Mouse (Mus musculus): ENCODE measurements at regions not wholly inside any gene's neighbourhood (a gene's known extent, or its start where the extent isn't known, plus 50 kb on each side); places are given as distances from the start of the nearest gene placed in this dataset.
A peak's percentile ranks its signal among the peaks of the same experiment; 100 is the strongest.

DNA sequence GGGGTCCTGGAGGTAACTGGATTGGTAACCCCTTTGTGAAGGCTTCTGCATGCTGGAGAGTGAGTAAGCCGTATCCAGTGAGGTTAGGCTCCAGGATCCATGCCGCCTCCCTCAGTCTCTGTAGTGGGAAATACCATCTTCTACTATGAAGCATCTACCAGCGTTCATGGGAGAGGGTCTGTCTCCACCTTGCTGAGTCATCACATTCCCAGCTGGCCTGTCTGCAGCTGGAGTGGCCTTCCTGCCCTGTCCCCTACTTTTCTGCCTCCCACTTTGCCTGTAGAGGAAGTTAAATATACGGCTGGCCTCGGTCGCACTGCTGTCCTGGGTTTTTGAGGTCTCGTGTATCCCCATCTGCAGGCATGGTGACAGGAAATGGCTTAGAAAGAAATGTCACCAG lies 78.0 kb upstream of the Sec14l1 start:
- TF ChIP-seq GATA1 (IDR thresholded peaks at IDR 0.05; ENCODE audit: borderline replicate concordance, low read length) (no peak), FLI1 (IDR thresholded peaks at IDR 0.05; ENCODE audit: low read length) (no peak)
- no peaks in the 10 kb centered on the region for H3K36me3 ChIP-seq (replicated peaks; ENCODE audit: low read length)
- H3K9me3 ChIP-seq, result peaks cover 30% of the 10 kb centered on the region
- H3K4me3 ChIP-seq (replicated peaks), result peak overlapping the region; percentile 64
- peaks cover 57% of the 10 kb centered on the region for H3K27me3 ChIP-seq (replicated peaks)
- H3K4me1 ChIP-seq, result peaks cover 20% of the 10 kb centered on the region

DNA sequence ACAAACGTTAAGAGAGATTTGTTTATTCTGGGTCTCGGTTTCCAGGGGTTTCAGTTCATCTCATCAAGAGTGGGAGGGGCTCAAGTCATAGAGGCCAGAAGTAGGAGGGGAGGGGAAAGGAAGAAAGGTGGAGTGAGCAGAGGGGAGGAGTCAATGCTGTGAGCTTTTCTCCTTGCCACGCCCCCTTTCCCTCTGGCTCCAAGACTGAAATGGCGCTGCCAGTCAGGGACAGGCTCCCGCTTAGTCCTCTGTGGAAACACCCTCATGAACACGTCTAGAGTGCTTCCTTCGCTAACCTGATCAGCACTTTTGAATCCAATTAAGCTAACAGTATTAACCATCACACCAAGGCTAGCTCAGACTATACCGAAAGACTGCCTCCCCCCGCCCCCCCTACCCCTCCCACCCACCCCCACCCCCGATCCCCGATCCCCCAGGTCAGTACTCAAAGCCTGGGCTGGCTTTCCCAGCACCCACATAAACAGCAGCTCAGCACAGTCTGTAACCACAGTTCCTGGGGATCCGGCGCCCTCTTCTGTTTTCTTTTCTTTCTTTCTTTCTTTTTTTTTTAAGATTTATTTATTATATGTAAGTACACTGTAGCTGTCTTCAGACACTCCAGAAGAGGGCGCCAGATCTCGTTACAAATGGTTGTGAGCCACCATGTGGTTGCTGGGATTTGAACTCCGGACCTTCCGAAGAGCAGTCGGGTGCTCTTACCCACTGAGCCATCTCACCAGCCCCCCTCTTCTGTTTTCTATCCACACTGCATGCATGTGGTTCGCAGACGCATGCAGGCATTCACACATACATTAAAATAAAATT lies 76.5 kb upstream of the Sec14l1 start:
- peaks cover 20% of the 10 kb centered on the region for H3K4me1 ChIP-seq
- H3K36me3 ChIP-seq (replicated peaks; ENCODE audit: low read length), result no peaks in the 10 kb centered on the region
- no peak overlapping the region for H3K4me3 ChIP-seq (replicated peaks)
- peaks cover 65% of the 10 kb centered on the region for H3K27me3 ChIP-seq (replicated peaks)
- H3K9me3 ChIP-seq, result peaks cover 17% of the 10 kb centered on the region
- no peak for TF ChIP-seq GATA1 (IDR thresholded peaks at IDR 0.05; ENCODE audit: borderline replicate concordance, low read length)
- no peak for TF ChIP-seq FLI1 (IDR thresholded peaks at IDR 0.05; ENCODE audit: low read length)

DNA sequence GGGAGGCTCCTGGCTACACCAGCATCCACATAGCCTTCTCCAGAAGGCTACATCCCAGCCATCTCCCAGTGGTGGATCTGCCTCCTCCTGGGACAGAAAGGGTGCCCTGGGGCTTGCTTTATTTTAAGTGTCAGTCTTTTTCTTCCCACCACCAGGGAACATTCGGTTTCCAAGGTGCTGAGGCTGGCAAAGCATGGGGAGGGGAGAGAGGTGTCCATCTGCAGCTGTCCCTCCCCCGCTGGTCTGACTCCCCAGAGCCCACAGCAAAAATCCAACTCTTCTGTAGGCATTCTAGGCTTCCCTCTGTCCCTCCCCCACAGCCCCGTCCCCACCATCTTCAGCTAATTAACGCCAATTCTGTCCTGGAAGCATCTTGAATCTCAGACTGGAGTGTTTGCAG lies 74.1 kb upstream of the Sec14l1 start:
- H3K27me3 ChIP-seq (replicated peaks), result peaks cover 73% of the 10 kb centered on the region
- H3K9me3 ChIP-seq, result peaks cover 10% of the 10 kb centered on the region
- no peak overlapping the region for H3K4me3 ChIP-seq (replicated peaks)
- TF ChIP-seq GATA1 (IDR thresholded peaks at IDR 0.05; ENCODE audit: borderline replicate concordance, low read length) (no peak), FLI1 (IDR thresholded peaks at IDR 0.05; ENCODE audit: low read length) (no peak)
- no peaks in the 10 kb centered on the region for H3K36me3 ChIP-seq (replicated peaks; ENCODE audit: low read length)
- H3K4me1 ChIP-seq, result peaks cover 20% of the 10 kb centered on the region

DNA sequence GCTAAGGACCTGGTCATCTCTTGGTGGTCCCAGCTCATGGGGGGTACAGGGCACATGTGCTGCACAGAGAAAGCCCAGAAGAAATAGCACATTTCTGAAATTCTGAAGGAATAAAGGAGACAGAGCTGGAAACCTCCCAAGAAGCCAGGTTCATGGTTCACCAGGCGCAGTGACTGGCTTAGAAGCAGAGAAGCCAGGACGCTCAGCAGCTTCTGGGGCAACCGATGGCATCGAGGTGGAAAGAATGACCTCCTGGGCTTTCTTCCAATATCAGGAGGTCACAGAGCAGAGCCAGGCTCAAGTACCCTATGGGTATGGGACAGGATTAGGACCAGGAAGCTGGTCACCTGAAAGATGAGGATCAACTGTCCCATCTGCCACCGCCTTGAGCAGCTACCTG lies 72.6 kb upstream of the Sec14l1 start:
- H3K27me3 ChIP-seq (replicated peaks), result peaks cover 70% of the 10 kb centered on the region
- TF ChIP-seq GATA1 (IDR thresholded peaks at IDR 0.05; ENCODE audit: borderline replicate concordance, low read length) (no peak), FLI1 (IDR thresholded peaks at IDR 0.05; ENCODE audit: low read length) (no peak)
- no peak overlapping the region for H3K4me3 ChIP-seq (replicated peaks)
- H3K36me3 ChIP-seq (replicated peaks; ENCODE audit: low read length), result no peaks in the 10 kb centered on the region
- peaks cover 10% of the 10 kb centered on the region for H3K9me3 ChIP-seq
- H3K4me1 ChIP-seq, result peaks cover 11% of the 10 kb centered on the region

DNA sequence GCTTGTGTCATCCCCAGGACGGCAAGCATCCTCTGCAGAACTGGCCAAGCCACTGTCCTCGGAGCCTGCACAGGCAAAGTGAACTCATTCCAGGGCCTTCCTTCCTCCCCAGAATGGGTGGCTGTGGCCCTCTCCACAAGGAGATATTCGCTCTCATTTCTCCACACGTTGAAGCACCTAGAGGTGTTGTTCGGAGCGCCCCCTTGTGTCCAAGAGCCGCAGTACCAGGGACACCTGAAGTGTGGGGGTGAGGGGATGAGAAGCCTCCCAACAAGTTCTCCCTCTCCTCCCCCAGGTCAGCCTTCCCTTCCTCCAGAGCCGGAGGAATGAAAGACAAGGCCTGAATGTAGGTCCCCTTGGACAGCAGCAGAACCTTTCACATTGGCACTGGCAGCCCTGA lies 71.4 kb upstream of the Sec14l1 start:
- Histone ChIP-seq H3K9me3 (peaks cover 7% of the 10 kb centered on the region), H3K27me3 (replicated peaks) (peaks cover 63% of the 10 kb centered on the region), H3K4me1 (no peaks in the 10 kb centered on the region), H3K36me3 (replicated peaks; ENCODE audit: low read length) (no peaks in the 10 kb centered on the region), H3K4me3 (replicated peaks) (no peak overlapping the region)
- TF ChIP-seq GATA1 (IDR thresholded peaks at IDR 0.05; ENCODE audit: borderline replicate concordance, low read length) (no peak), FLI1 (IDR thresholded peaks at IDR 0.05; ENCODE audit: low read length) (no peak)

DNA sequence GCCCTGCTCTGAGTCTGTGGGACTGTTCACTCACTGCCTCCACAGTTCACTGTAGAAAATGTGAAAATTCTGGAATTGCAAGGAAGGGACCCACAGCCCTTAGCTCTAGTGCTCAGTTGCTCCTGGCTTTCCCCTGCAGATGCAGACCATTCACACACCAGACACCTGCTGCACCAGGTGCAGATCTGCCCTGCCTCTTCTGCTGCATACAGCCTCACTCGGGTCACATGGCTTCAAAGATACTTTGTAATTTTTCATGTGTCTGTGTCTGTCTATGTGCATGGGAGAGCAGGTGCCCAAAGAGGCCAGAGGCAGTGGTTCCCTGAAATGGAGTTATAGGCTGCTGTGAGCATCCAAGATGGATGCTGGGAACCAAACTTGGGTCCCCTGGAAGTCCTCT lies 70.2 kb upstream of the Sec14l1 start:
- Histone ChIP-seq H3K9me3 (peaks cover 15% of the 10 kb centered on the region), H3K36me3 (replicated peaks; ENCODE audit: low read length) (no peaks in the 10 kb centered on the region)

DNA sequence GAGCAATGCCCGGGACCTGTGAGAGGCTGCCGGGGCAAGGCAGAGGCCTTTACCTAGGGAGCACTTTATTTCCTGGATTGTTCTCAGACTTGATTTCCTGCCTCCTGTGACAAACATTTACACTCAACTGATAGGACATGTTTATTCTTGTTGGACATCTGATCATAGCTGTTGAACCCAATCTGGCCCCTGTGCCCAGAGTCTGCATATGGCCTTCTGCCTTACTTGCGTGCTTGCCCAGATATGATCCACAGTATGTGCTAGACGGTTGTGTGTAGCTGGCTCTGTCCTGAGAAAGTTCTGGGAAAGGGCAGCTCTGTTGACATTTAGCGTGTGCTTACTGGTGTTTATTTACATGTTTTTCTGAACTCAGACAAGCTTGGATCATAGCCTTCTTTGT lies 68.3 kb upstream of the Sec14l1 start:
- H3K27me3 ChIP-seq (replicated peaks), result peaks cover 49% of the 10 kb centered on the region
- TF ChIP-seq FLI1 (IDR thresholded peaks at IDR 0.05; ENCODE audit: low read length) (no peak), GATA1 (IDR thresholded peaks at IDR 0.05; ENCODE audit: borderline replicate concordance, low read length) (no peak)
- H3K9me3 ChIP-seq, result peaks cover 31% of the 10 kb centered on the region
- no peaks in the 10 kb centered on the region for H3K4me1 ChIP-seq
- H3K4me3 ChIP-seq (replicated peaks), result no peak overlapping the region
- no peaks in the 10 kb centered on the region for H3K36me3 ChIP-seq (replicated peaks; ENCODE audit: low read length)

More for the DNA sequence above, 70.2 kb upstream of the Sec14l1 start:
- Histone ChIP-seq H3K27me3 (replicated peaks) (peaks cover 57% of the 10 kb centered on the region), H3K4me1 (no peaks in the 10 kb centered on the region), H3K4me3 (replicated peaks) (no peak overlapping the region)
- TF ChIP-seq GATA1 (IDR thresholded peaks at IDR 0.05; ENCODE audit: borderline replicate concordance, low read length) (no peak), FLI1 (IDR thresholded peaks at IDR 0.05; ENCODE audit: low read length) (no peak)

DNA sequence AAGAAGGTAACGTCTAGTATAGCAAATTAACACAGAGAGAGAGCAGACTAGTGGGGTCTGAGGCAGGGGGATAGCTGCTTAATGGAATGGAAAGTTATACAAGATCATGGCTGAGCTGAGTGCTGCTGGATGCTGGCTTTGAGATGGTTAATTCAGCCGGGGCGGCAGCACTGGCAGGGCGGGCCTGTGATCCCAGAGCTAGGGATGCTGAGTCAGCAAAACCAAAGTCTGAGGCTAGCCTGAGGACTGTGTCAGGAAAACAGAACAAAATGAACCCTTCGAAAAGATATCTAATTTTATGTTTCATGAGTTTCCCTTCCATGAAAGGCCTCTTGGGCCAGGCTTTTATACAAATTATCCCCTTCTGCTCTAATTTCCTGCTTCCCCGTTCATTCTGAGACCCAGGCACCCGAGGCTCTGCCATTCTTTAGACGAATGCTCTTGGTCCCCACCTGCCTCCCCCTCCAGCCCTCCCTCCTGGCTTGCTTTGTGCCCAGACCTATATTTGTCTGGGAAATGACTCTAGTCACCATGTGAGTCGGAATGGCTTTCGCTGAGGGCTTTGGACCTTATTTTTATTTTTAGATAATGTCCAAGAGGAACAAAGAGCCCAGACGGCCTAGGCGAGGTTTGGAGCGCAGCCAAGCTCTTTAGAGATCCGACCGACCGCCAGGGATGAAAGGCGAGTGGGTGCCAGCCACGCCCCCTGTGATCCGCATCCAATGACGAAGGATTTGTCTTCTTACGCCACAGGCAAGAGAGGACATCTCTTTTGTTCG lies 67.6 kb upstream of the Sec14l1 start:
- Histone ChIP-seq H3K4me1 (no peaks in the 10 kb centered on the region), H3K36me3 (replicated peaks; ENCODE audit: low read length) (no peaks in the 10 kb centered on the region), H3K4me3 (replicated peaks) (no peak overlapping the region), H3K27me3 (replicated peaks) (peaks cover 45% of the 10 kb centered on the region), H3K9me3 (peaks cover 35% of the 10 kb centered on the region)
- TF ChIP-seq FLI1 (IDR thresholded peaks at IDR 0.05; ENCODE audit: low read length) (no peak), GATA1 (IDR thresholded peaks at IDR 0.05; ENCODE audit: borderline replicate concordance, low read length) (no peak)

DNA sequence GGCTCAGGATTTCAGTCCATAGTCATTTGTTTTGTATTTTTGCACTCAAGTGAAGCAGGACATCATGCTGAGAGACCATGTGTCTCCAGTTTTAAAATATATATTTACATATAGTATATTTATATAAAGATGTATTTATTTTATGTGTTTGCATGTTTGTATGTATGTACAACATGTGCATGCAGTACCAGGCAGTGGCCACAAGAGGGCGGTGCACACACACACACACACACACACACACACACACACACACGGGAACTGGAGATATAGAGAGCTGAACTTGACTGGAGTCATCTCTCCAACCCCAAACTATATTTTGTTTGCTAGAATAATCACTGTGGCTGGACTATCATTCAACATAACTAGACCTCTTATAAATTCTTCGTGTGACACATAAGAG lies 66.1 kb upstream of the Sec14l1 start:
- Histone ChIP-seq H3K27me3 (replicated peaks) (peaks cover 29% of the 10 kb centered on the region), H3K36me3 (replicated peaks; ENCODE audit: low read length) (no peaks in the 10 kb centered on the region), H3K4me3 (replicated peaks) (no peak overlapping the region), H3K9me3 (peaks cover 35% of the 10 kb centered on the region), H3K4me1 (no peaks in the 10 kb centered on the region)
- TF ChIP-seq GATA1 (IDR thresholded peaks at IDR 0.05; ENCODE audit: borderline replicate concordance, low read length) (no peak), FLI1 (IDR thresholded peaks at IDR 0.05; ENCODE audit: low read length) (no peak)

DNA sequence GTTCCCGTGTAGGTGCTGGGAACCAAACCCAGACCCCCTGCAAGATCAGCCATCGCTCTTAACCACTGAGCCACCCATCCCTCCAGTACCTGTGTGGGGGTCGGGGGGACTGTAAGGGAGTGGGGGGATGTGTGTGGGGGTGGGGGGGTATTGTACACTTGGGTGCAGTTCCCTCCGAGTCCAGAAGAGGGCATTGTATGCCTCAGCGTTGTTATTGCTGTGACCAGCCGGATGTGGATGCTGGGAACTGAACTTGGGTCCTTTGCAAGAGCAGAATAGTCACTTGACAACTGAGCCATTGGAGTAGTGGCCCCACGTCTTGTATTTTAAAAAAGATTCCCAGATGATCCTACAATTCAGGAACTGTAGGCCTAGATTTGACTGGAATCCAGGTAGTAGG lies 64.2 kb upstream of the Sec14l1 start:
- TF ChIP-seq FLI1 (IDR thresholded peaks at IDR 0.05; ENCODE audit: low read length) (no peak), GATA1 (IDR thresholded peaks at IDR 0.05; ENCODE audit: borderline replicate concordance, low read length) (no peak)

More for the DNA sequence above, 64.2 kb upstream of the Sec14l1 start:
- Histone ChIP-seq H3K4me1 (no peaks in the 10 kb centered on the region), H3K9me3 (peaks cover 35% of the 10 kb centered on the region), H3K27me3 (replicated peaks) (peaks cover 23% of the 10 kb centered on the region), H3K36me3 (replicated peaks; ENCODE audit: low read length) (no peaks in the 10 kb centered on the region), H3K4me3 (replicated peaks) (no peak overlapping the region)
